Mouse (Mus musculus) lung, embryonic 15.5 days (tissue): ENCODE measurements at regions not wholly inside any gene's neighbourhood (a gene's known extent, or its start where the extent isn't known, plus 50 kb on each side); places are given as distances from the start of the nearest gene placed in this dataset.
"Not testable (repeated sequence)": the region's sequence is repeated elsewhere in the genome, so short reads cannot be mapped to it uniquely, and the experiment has no call there.

ENCODE experiments used
- ATAC-seq: fragments of 200-750 bp; cut with Nextera tagmentation; 2 replicates; pipeline ENCODE4 v1.8.0; 2017; ENCODE audit warnings: moderate number of reproducible peaks, borderline replicate concordance; ENCODE audit not compliant: low FRiP score, low TSS enrichment; ENCODE audit errors: extremely low read depth
- H3K27ac ChIP-seq: fragments of 300-500 bp; sonication (generic); 2 replicates; pipeline ENCODE4 v1.5.1; 2015; ENCODE audit warnings: moderate library complexity, mild to moderate bottlenecking, inconsistent platforms
- H3K27me3 ChIP-seq: fragments of 300-500 bp; sonication (generic); 2 replicates; pipeline ENCODE4 v1.6.1; 2015; ENCODE audit warnings: inconsistent platforms
- H3K36me3 ChIP-seq: fragments of 300-500 bp; sonication (generic); 2 replicates; pipeline ENCODE4 v1.6.1; 2015; ENCODE audit warnings: inconsistent platforms
- H3K4me1 ChIP-seq: fragments of 300-500 bp; sonication (generic); 2 replicates; pipeline ENCODE4 v1.6.1; 2015; ENCODE audit warnings: inconsistent platforms
- H3K4me2 ChIP-seq: fragments of 300-500 bp; sonication (generic); 2 replicates; pipeline ENCODE4 v1.6.1; 2015; ENCODE audit warnings: inconsistent platforms, mild to moderate bottlenecking, moderate library complexity
- H3K4me3 ChIP-seq: fragments of 300-500 bp; sonication (generic); 2 replicates; pipeline ENCODE4 v1.5.1; 2015; ENCODE audit warnings: mild to moderate bottlenecking, inconsistent platforms
- H3K9ac ChIP-seq: fragments of 300-500 bp; sonication (generic); 2 replicates; pipeline ENCODE4 v1.6.1; 2015; ENCODE audit warnings: inconsistent platforms
- H3K9me3 ChIP-seq: fragments of 300-500 bp; sonication (generic); 2 replicates; pipeline ENCODE4 v1.6.1; 2016; ENCODE audit warnings: inconsistent platforms
- WGBS: fragments of 180-500 bp; shearing (Covaris S2); methylation state at CpG from one replicate; pipeline ENCODE4 v1.1.7; 2015; 5-methylcytosine and 5-hydroxymethylcytosine counted together

DNA sequence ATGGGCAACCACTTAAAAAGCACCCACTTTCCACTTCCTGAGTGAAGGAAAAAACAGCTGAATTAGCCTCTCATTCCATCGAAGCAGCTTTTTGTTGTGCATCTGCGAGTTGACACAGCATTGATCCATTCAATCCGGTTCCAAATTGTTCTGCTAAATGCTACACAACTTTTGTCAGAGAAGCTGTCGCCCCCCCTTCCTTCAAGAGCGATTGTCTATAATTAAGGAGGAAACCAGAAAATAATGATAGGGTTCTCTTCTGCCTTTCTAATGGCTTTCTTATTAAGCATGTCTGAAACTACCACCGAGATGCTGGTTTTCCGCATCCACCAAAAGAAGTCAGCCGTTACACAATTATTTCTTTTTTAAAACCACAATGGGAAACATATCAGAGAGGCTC, 183.2 kb upstream of the Gm10131 start:
- 94% methylated on average over 8 of the region's 8 CpGs for WGBS
- no peaks in the 10 kb centered on the region for H3K4me1 ChIP-seq
- no peaks in the 10 kb centered on the region for H3K36me3 ChIP-seq
- H3K9me3 ChIP-seq = no peaks in the 10 kb centered on the region
- H3K4me2 ChIP-seq = no peak overlapping the region
- no peak overlapping the region for H3K4me3 ChIP-seq
- H3K27me3 ChIP-seq = no peaks in the 10 kb centered on the region
- H3K9ac ChIP-seq = no peak overlapping the region
- H3K27ac ChIP-seq = no peak overlapping the region
- ATAC-seq = no peak

DNA sequence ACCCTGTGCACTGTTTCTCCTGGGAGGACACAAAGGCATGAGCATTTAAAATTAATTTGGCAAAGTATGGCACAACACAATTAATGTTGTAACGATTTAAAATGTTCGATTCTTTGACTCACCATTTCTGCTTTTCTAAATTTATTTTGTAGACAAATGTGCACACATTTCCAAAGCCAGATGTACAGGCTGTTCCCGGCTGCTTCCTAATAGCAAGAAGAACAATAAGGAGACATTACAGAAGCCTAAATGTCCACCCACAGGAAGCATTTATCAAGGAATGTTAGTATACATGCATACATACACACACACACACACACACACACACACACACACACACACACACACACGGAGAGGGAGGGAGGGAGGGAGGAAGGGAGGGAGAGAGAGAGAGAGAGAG, 179.1 kb upstream of the Gm10131 start:
- H3K4me2 ChIP-seq = no peak overlapping the region
- no peaks in the 10 kb centered on the region for H3K27me3 ChIP-seq
- 0 out of 2 replicates have a peak, but pooled peaks cover 6% of the 10 kb centered on the region for H3K4me1 ChIP-seq
- H3K9me3 ChIP-seq = no peaks in the 10 kb centered on the region
- no peak for ATAC-seq
- no peak overlapping the region for H3K9ac ChIP-seq
- WGBS = 52% methylated on average over 4 of the region's 4 CpGs
- H3K36me3 ChIP-seq = no peaks in the 10 kb centered on the region
- no peak overlapping the region for H3K27ac ChIP-seq
- H3K4me3 ChIP-seq = no peak overlapping the region

DNA sequence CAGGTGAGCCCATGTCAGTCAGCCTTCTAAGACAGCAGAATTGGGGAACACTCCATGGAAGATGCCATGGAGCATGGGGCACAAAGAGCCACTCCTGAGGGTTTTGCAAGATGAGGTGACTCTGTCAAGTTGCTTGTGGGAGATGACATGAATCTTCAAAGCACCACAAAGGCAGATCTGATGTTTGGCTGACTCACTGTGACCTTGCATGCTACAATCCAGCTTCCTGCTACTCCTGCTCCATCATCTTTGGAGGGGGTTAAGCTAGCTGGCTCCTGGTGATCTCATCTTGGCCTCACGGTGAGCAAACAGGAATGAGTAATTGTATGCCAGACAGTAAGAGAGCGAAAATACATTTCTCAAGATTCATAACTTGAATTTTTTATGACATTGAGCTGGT, 176.3 kb upstream of the Gm10131 start:
- Histone ChIP-seq H3K27me3 (no peaks in the 10 kb centered on the region), H3K4me2 (no peak overlapping the region), H3K36me3 (no peaks in the 10 kb centered on the region), H3K9ac (no peak overlapping the region), H3K4me3 (no peak overlapping the region), H3K9me3 (no peaks in the 10 kb centered on the region), H3K4me1 (0 out of 2 replicates have a peak, but pooled peaks cover 6% of the 10 kb centered on the region), H3K27ac (no peak overlapping the region)
- no peak for ATAC-seq
- 34% methylated on average over 2 of the region's 2 CpGs for WGBS

DNA sequence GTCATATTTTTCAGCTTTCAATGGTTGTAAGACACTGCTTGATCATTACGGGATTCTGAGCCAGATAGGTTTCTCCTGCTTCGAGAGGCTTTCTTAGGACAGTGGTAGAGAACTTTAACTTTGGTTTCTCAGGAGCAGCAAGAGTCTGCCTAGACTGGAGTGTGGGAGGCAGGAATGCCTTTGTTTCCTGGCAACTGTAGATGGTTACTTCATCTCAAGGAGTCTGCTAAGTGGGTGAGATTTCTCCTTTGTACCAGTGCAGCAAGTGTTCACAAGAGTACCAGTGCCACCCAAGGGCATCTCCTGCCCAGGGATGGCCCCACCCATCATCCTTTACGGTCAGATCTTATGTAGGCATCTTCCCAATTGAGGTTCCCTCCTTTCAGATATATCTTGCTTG, 173.0 kb upstream of the Gm10131 start:
- no peak overlapping the region for H3K27ac ChIP-seq
- H3K4me2 ChIP-seq = no peak overlapping the region
- no peaks in the 10 kb centered on the region for H3K9me3 ChIP-seq
- H3K9ac ChIP-seq = no peak overlapping the region
- no peak overlapping the region for H3K4me3 ChIP-seq
- H3K36me3 ChIP-seq = no peaks in the 10 kb centered on the region
- no peaks in the 10 kb centered on the region for H3K27me3 ChIP-seq
- 57% methylated on average over 3 of the region's 3 CpGs for WGBS
- no peak for ATAC-seq
- 0 out of 2 replicates have a peak, but pooled peaks cover 6% of the 10 kb centered on the region for H3K4me1 ChIP-seq

DNA sequence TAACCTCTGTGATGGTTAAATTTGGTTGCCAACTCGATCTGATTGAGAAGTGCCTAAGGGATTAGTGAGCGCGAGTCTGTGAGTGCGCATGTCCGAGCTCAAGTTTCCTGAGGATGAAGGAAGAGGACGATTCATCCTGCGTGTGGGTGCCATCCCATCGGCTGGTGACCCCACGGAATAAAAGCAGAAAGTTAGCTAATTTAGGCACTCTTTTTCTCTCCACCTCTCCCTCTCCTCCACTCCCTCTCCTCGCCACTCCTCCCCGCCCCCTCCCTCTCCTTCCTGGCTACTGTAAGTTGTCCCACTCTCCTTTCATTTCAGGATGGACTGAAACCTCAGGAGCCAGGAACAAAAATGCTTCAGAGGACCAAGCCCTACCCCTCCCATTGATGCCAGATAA, 168.9 kb upstream of the Gm10131 start:
- no peak for ATAC-seq
- WGBS = no CpG with 5 or more reads among the region's 11 CpGs
- H3K9me3 ChIP-seq = no peaks in the 10 kb centered on the region
- no peaks in the 10 kb centered on the region for H3K4me1 ChIP-seq
- no peak overlapping the region for H3K27ac ChIP-seq
- H3K4me2 ChIP-seq = no peak overlapping the region
- no peaks in the 10 kb centered on the region for H3K36me3 ChIP-seq
- no peak overlapping the region for H3K9ac ChIP-seq
- no peaks in the 10 kb centered on the region for H3K27me3 ChIP-seq
- H3K4me3 ChIP-seq = no peak overlapping the region

DNA sequence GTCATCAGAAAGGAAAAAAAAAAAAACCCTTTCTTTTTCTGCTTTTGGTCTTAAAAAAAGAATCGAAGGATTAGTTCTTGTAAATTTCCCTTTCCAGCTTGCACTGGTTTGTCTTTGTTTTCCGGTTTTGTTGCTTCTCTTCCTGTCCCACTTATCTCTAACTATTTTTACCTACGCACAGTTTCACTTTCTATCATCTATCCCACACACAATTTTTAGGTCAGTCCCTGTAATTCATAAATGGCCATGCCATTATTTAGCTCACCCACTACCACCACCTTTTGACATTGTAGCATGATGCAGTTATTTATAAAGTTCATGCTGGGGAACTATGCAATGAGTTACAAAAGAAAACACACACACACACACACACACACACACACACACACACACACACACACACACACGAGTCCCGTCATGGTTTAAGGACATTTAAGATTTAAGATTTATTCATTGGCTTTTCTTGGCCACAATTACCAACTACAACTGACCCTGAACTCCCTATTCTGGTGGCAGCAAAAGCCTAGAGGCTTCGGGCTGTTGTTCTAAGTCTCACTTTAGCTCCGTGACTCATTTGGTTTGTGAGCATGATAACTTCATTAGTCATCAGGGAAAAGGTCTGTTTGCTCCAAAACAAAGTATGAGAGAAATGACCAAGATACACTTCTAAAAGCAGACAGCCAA, 164.6 kb upstream of the Gm10131 start:
- no peaks in the 10 kb centered on the region for H3K9me3 ChIP-seq
- H3K4me2 ChIP-seq = no peak overlapping the region
- H3K9ac ChIP-seq = no peak overlapping the region
- no peaks in the 10 kb centered on the region for H3K4me1 ChIP-seq
- no peak for ATAC-seq
- no peaks in the 10 kb centered on the region for H3K27me3 ChIP-seq
- H3K4me3 ChIP-seq = no peak overlapping the region
- 63% methylated on average over 7 of the region's 7 CpGs for WGBS
- no peaks in the 10 kb centered on the region for H3K36me3 ChIP-seq
- no peak overlapping the region for H3K27ac ChIP-seq

DNA sequence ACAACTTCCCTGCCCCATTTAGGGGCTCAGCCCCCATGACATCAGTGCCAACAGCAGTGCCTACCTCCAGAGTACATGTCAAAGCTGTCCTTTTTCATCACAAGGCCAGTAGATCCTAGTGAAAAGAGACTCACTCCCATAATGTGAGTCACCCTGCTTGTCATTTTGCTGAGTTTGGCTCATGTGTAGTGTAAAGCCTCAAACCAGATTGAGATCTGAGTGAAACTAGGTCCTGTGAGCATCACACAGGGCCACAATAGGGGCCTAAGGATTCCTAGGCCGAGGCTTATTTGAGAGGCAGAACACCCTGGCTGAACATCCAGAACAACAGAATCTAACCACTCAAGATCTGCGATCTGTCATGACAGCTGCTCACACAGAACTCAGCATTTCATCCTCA, 163.3 kb upstream of the Gm10131 start:
- WGBS = 87% methylated on average over 2 of the region's 2 CpGs
- ATAC-seq, H3K27ac ChIP-seq, H3K9ac ChIP-seq, H3K27me3 ChIP-seq, H3K4me1 ChIP-seq, H3K4me2 ChIP-seq, H3K4me3 ChIP-seq, H3K9me3 ChIP-seq, H3K36me3 ChIP-seq: not testable (repeated sequence)

DNA sequence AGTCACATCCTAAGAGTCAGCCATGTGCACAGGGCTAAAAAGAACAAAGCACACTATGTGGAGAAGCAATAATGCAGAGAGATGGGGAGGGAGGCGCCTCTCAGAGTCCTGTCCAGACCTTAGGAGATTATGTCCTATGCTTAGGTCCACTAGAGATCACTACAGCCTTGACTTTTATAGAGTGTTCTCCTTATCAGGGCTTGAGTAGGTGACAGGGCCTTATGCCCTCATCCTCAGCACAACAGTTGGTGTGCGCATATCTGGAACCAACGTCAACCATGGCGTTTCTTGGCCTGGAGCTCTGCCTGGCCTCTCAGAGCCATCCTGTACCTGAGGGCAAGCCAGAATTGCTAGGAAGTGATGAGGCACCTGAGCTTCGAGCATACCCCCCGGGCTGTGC, 162.6 kb upstream of the Gm10131 start:
- Histone ChIP-seq H3K4me2 (no peak overlapping the region), H3K4me1 (no peaks in the 10 kb centered on the region), H3K27ac (no peak overlapping the region), H3K27me3 (no peaks in the 10 kb centered on the region), H3K9ac (no peak overlapping the region), H3K36me3 (no peaks in the 10 kb centered on the region), H3K9me3 (no peaks in the 10 kb centered on the region), H3K4me3 (no peak overlapping the region)
- ATAC-seq = no peak
- WGBS = 94% methylated on average over 6 of the region's 6 CpGs

DNA sequence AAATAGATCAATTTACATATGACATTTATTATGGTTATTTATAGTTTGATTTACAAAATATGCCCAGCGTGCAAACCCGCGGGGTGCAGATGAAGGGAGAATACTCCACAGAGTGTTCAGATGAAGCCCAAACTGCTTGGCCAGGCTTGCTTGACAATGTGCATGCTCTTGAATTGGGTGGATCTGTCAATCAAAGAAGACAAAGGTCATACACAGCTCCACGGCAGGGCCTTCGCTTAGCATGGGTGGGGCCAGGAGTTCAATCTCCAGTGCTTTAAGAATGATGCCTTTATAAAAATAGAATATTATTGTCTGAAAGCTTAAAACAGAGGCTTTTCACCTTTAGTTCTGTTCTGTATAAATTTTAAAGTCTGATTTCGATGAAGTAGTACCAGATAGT, 158.3 kb upstream of the Gm10131 start:
- H3K4me2 ChIP-seq = no peak overlapping the region
- WGBS = 79% methylated on average over 6 of the region's 6 CpGs
- ATAC-seq = no peak

DNA sequence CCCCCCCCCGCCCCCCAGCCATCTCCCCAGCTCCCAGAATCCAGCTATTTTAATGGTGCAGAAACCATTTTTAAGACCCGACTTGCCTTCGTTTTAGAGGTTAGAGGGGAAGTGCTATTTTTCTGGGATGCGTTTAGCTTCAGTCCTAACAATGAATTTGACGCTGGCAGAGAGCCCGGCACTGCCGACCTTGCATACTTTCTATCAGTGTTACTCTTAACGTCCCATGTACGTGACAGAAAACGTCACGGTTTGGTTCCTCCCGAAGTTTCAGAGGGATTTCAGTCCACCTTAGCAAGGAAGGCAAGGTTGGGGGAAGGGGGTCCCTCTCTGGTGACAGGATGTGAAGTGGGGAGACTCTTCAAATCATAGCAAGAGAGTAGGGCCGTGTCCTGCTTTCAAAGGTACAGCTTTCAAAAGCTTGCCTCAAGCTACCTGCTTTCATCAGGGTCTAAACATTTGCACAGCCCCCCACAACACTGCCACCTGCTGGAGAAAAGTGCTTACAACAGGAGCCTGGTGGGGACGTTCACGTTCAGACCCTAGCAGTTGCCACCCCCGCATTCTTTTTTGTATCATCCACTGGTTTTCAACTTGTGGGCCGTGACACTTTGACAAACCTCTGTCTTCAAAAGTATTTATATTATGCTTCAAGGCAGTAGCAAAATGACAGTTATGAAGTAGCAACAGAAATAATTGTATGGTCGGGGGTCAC, 157.4 kb upstream of the Gm10131 start:
- Histone ChIP-seq H3K4me3 (no peak overlapping the region), H3K9ac (no peak overlapping the region), H3K27me3 (no peaks in the 10 kb centered on the region), H3K27ac (no peak overlapping the region), H3K4me1 (no peaks in the 10 kb centered on the region), H3K36me3 (no peaks in the 10 kb centered on the region), H3K4me2 (no peak overlapping the region), H3K9me3 (no peaks in the 10 kb centered on the region)
- ATAC-seq = no peak
- 83% methylated on average over 18 of the region's 18 CpGs for WGBS

More for the DNA sequence above, 158.3 kb upstream of the Gm10131 start:
- Histone ChIP-seq H3K27ac (no peak overlapping the region), H3K9ac (no peak overlapping the region), H3K36me3 (no peaks in the 10 kb centered on the region), H3K4me1 (no peaks in the 10 kb centered on the region), H3K27me3 (no peaks in the 10 kb centered on the region), H3K9me3 (no peaks in the 10 kb centered on the region), H3K4me3 (no peak overlapping the region)

DNA sequence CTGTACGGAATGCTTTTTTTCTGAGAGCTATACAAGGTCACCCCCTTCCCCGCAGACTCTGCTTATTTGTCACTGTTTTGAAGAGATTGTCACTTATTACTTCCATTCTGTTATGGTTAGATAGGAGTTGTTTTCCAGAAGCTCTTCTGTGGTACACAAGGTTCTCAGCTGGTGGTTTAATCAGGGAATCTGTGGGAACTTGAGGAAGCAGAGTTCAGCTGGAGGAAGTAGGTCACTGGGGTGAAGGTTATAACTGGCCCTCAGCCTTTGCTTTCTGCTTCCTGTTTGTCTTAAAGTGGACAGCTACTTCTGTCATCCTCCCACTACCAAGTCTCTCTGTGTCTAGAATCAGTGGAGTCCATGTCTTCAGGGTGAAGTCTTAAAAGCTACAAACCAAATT, 143.4 kb upstream of the Gm10131 start:
- H3K36me3 ChIP-seq = no peaks in the 10 kb centered on the region
- no peaks in the 10 kb centered on the region for H3K4me1 ChIP-seq
- ATAC-seq = no peak
- H3K27ac ChIP-seq = no peak overlapping the region
- no peak overlapping the region for H3K4me3 ChIP-seq
- H3K9me3 ChIP-seq = no peaks in the 10 kb centered on the region
- H3K27me3 ChIP-seq = no peaks in the 10 kb centered on the region
- 74% methylated on average over 2 of the region's 2 CpGs for WGBS
- no peak overlapping the region for H3K4me2 ChIP-seq
- H3K9ac ChIP-seq = no peak overlapping the region

DNA sequence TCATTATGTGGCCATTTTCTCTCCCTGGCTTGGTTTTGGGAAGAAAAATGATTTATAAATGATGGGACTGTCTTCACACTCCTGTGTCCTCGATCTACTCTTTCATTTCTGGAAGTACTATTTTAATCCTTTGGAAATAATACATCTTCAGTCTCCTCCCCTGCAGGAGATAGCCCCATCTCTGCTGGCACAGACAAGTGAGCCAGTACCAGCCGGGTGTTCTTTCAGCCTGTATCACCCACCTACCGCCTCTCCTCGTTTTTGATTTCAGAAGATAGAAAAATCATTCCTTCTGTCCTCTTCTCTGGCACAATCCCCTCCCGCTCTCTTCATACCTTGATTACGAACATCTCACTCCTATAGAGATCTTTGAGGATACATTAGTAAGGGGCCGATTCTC, 140.4 kb upstream of the Gm10131 start:
- no peaks in the 10 kb centered on the region for H3K4me1 ChIP-seq
- no peaks in the 10 kb centered on the region for H3K36me3 ChIP-seq
- H3K27me3 ChIP-seq = no peaks in the 10 kb centered on the region
- no peak overlapping the region for H3K4me2 ChIP-seq
- no peak overlapping the region for H3K4me3 ChIP-seq
- 86% methylated on average over 7 of the region's 7 CpGs for WGBS
- no peak overlapping the region for H3K9ac ChIP-seq
- ATAC-seq = no peak
- H3K27ac ChIP-seq = no peak overlapping the region
- no peaks in the 10 kb centered on the region for H3K9me3 ChIP-seq
